Mouse (Mus musculus): Measurements from ENCODE around the gene Tmem117.

Tmem117 gene

GRCm38 (mm10) chr15:94771691-94772090 lies 142.7 kb downstream of the Tmem117 start:
- DNase-seq = no peak

GRCm38 (mm10) chr15:94776119-94777069 lies 147.4 kb downstream of the Tmem117 start:
- no peak for DNase-seq

DNA sequence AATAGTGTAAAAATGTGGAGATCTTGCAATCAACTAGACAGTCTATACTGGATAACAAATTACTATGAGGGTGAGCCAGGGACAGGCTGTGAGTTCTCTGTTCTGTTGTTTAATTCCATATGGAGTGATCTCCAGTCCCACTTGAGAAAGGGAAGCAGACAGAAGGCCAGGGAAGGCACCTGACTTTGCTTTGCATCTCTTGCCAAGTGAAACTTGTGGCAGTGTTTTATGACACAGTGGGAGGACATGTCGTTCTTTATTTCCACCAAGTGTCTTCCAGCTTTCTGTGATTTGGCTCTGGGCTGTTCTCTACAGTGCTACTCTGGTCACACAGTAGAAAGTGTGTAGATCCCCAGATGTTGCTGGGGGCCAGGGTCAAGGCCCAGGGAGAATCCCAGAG lies 152.5 kb downstream of the Tmem117 start:
- DNase-seq = peak; percentile 75

DNA sequence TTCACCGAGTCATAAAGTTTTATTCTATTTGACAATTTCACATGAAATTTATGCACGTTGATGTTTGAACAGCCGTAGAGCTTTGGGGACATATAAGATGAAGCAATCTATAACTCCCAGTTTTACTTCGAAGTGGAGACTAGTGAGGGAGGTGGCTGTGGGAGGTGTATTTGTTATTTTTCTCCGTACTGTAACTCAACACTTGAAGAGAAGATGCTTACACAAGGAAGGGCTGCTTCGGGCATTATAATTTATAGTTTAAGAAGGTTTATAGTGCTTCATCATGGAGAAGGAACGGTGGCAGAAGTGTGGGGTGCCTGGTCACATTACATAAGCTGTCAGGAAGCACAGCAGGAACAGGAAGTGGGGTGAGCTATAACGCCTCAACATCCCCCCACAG lies 164.4 kb downstream of the Tmem117 start:
- DNase-seq = no peak

DNA sequence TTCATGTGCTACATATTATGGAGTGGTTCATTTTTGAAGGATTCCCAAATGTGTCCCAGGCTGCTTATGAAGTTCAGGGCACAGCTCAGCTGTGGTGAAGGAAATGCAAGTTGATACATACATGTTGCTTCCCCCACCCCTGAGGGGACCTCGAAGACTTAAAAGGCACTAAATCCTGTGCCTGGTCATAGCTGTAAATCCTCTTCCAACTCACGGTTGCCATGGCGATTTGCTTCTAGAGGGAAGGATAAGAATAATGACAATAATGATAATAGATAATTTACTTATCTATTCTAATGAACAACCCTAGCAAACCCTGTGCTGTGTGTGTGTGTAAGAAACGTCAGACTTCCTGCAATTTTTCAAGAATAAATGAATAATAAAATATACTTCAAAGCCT lies 166.5 kb downstream of the Tmem117 start:
- DNase-seq = no peak

DNA sequence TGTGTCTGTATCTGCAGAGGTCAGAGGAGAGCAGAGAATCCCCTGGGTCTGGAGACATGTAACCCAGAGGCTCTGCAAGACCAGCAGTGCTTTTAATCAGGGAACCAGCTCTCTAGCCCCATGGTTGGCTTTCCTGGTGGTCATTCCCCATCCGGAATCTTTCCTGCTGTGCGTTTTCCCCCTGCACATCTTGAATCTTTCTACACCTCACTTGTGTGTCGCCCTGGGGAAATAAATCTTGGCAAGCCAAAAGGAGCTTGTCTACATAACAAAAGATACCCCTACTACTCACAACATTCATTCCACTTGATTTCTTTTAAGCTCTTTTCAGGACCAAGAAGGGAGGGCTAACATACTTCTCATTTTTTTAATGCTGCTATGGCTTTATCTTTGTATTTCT lies 169.2 kb downstream of the Tmem117 start:
- no peak for DNase-seq

- no peak for DNase-seq
These were observed 172.4 kb downstream of the Tmem117 start for GRCm38 (mm10) chr15:94801462-94801861.

- no peak for DNase-seq
These were observed 173.8 kb downstream of the Tmem117 start for GRCm38 (mm10) chr15:94802820-94803219.

DNA sequence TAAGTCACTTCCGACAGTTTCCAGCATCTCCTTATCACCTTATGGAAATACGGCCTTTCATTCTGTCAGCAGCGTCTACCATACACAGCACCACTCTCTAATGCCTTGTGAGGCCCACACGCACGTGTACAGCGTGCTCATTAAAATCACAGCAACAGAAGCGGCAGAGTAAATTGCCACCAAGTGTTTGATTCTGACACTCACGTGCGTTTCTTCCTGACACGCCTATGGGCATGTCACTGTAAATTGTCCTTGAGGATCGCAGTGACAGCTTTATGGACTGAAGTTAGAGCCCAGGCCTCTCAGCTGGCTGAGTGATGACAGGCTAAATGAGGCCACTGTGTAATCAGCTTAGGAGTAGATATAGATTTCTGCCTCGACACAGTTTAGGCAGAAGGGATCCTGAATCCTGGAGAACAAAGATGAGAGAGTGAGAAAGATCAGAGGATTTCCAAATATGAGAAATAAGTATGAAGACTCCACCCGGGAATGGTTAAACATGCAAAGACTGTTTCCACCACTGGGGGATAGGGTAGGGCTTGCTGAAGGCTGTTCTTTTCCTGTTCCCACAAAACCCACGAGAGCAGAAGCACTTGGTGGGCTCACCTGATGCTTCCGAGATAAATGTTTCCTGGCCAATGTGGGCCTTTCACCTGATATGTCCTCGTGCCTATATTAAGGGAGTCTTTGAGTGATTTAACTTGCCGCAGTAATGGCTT lies 174.8 kb downstream of the Tmem117 start:
- no peak for DNase-seq

DNA sequence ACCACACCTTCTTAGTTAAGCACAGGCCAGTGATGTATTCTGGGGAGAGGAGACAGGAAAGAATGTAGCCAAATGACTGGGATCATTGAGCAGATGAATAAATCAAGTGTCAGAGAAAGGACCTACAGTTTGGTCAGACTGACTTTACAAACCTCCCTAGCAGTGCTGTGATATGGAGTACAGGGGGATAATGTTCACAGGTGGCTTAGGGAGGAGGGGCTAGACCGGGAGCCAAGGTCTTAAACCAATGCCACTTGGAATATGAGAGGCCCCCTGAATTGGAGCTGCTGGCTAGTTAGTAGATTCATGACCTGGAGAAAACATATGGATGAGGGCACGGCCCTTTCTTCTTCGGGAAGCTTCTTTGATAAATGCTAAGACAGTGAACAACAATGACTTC lies 177.0 kb downstream of the Tmem117 start:
- DNase-seq = no peak

DNA sequence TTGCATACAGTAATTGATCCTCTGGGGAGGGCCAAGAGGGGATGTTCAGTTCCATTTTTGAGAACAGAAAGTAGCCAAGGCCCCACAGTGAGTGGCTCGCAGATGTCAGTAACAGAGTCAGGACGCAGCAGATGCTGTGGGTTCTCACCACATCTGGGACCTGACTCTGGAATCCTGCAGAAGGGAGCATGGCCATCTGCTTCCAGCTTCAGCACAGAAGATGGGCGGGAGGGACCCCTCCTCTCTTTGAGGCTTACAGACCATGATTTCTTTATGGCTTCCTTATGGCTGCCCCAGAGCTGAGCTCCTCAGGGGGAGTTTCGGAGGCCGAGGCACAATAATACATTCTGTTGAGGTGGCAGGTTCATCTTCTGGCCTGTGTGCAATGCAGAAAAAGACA lies 182.5 kb downstream of the Tmem117 start:
- DNase-seq = no peak

DNA sequence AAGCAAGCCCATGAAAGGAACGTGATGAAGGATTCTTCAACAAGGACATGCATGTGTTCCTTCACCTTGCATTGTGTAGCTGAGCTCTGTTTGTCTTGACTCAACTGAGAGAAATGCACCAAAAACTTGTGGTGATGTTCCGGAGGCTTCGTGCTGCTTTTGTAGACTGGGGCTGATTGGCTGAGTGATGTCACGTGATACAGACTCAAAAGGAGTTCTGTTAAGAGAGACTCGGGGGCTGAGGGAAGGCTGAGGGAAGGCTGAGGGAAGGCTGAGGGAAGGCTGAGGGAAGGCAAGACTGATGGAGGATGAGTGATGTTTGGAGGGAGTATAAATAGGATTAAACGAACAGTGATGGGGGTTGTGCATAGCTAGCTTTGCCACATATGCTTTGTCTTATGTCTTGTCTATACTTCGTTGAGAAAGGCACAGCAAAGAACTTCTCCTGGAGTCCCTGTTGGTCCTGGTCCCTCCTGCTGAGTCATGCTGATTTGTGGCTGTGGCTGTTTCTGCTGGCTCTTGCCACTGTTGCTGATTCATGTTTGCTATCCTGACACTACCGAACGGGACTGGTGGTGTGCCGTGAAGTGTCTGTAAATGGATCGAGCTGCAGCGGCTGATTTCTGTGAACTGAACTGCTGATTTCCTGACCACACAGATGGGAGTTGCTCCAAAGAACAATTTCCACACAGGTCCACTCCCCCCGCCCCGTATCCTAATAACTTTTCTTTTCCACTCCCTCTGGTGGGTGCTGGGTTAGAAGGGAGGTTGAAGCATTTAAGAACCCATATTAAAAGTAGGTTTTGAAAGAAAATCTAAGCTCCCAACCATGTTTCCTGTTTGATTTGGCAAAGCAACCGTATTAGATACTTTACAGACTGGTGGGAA lies 185.4 kb downstream of the Tmem117 start:
- no peak for DNase-seq

DNA sequence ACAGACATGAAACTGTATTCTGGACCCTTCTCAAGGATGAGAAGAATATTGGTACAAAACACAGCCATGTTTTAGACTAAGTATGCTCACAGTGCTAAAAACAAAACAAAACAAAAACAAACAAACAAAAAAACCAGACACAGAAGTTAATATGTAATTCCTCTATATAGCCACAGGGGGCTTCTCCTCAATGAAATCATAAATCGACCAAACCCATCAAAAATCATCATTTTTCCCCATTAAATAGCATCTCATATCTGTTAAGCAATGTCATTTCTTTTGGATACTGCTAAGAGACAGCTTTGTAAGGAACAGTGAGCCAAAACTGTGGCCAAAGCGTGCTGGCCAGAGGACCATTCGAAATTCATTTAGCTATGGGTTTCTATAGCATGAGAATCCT lies 206.6 kb downstream of the Tmem117 start:
- DNase-seq = no peak

DNA sequence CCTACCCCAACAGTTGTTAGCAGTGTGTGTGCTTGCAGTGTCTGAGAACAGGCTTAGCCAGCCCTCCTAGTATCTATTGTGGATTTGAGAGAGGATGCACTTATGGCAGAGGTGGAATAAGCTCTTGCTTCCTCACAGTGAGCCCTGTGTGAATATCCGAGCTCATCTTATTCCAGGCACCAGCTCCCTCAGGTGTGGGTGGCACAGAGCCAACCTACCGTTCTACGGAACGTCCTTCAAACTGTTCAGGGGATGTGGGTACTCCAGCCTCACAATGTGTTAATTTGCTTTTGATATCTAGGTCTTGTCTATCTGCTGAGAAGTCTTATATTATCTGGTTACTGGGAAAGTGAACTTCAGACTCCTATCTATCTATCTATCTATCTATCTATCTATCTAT lies 209.6 kb downstream of the Tmem117 start:
- DNase-seq = no peak

- DNase-seq = peak; percentile 51
These were observed 218.5 kb downstream of the Tmem117 start for GRCm38 (mm10) chr15:94847501-94847900.

- no peak for DNase-seq
These were observed 230.6 kb downstream of the Tmem117 start for GRCm38 (mm10) chr15:94859641-94860040.

GRCm38 (mm10) chr15:94861173-94861572 lies 232.1 kb downstream of the Tmem117 start:
- DNase-seq = no peak

DNA sequence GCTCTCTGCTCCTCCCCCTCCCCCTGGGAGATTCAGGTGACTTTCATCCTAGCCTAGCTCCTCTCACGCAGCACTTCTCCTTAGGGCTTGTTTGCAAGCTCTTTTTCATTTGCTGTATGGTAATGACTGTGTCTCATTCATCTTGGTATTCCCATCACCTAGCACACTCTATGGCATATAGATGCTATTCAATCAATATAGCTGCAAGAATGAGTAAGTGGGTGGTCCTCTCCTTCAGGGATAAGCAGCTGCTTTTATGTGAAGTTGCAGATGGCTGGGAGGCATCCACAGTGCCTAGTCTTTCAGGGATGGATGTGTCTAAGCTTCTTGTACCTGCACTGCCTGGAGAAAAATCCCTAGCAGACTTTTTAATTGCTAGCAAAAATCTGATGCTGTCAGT lies 235.1 kb downstream of the Tmem117 start:
- no peak for DNase-seq

- DNase-seq = no peak
These were observed 239.3 kb downstream of the Tmem117 start for GRCm38 (mm10) chr15:94868372-94868771.

DNA sequence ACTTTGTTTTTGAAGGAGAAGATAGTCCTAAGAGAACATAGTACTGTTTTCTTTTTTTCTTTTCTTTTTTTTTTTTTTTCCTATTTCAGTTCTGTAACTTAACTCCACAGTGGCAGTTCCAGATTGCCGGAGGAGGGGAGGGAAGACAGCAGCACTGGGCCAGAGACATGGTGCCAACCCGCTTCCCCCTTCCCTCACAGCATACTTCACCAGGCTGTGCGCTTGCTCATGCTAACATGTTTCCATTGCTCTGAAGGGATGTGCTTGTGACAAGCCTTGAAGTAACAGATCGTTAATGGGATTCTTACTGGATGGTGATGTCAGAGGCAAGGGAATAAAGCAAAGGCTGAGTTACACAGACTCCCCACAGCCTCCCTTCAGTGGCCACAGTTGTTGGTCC lies 256.0 kb downstream of the Tmem117 start:
- DNase-seq = no peak

- peak; percentile 68 for DNase-seq
These were observed 264.2 kb downstream of the Tmem117 start for GRCm38 (mm10) chr15:94893201-94893600.

GRCm38 (mm10) chr15:94894086-94894485 lies 265.1 kb downstream of the Tmem117 start:
- DNase-seq = no peak

- peak; percentile 94 for DNase-seq
These were observed 266.6 kb downstream of the Tmem117 start for GRCm38 (mm10) chr15:94895681-94896080.

Data from cerebellum, adult 9-10 months (tissue).